Mouse (Mus musculus): ENCODE data around the gene Padi4. TPM values are rescaled to one million over a fixed set of nuclear protein-coding genes. Genes with fewer than 3 reads are reported as not detected.

Gene Padi4
- 1.7 and 2.8 TPM in 2 replicates for polyA plus RNA-seq (2015; fragmentation: Nextera tagmentation; extraction: Ambion mirVana)

- ATAC-seq (ENCODE audit: insufficient read depth, low FRiP score, low read depth): no peak
- H3K27me3 ChIP-seq (replicated peaks): no peaks in the 10 kb centered on the region
- H3K9me3 ChIP-seq: no peaks in the 10 kb centered on the region
- H3K4me2 ChIP-seq: no peak within 1 kb of the TSS
- H3K4me3 ChIP-seq (replicated peaks): no peak within 1 kb of the TSS
- WGBS: 76% methylated on average over 21 of the region's 21 CpGs
- H3K9ac ChIP-seq: no peak within 1 kb of the TSS
- 0 out of 2 replicates have a peak, but pooled peaks cover 4% of the 10 kb centered on the region for H3K4me1 ChIP-seq
- no peaks in the 10 kb centered on the region for H3K36me3 ChIP-seq
- H3K27ac ChIP-seq: no peak within 1 kb of the TSS
Observed at GRCm38 (mm10) chr4:140774025-140774800, at the start of gene Padi4. Gene Padi4 (minus strand): TSS chr4:140774236.

- H3K4me2 ChIP-seq: no peak overlapping the region
- H3K27ac ChIP-seq: no peak overlapping the region
- H3K9ac ChIP-seq: no peak overlapping the region
- no peaks in the 10 kb centered on the region for H3K36me3 ChIP-seq
- no peaks in the 10 kb centered on the region for H3K9me3 ChIP-seq
- 65% methylated on average over 5 of the region's 5 CpGs for WGBS
- no peaks in the 10 kb centered on the region for H3K27me3 ChIP-seq (replicated peaks)
- no peak for ATAC-seq (ENCODE audit: insufficient read depth, low FRiP score, low read depth)
- no peaks in the 10 kb centered on the region for H3K4me1 ChIP-seq
- H3K4me3 ChIP-seq (replicated peaks): no peak overlapping the region
Observed at GRCm38 (mm10) chr4:140821988-140822387, 48.0 kb upstream of the Padi4 start.

- H3K4me3 ChIP-seq (replicated peaks): no peak overlapping the region
- no peak for ATAC-seq (ENCODE audit: insufficient read depth, low FRiP score, low read depth)
- H3K9me3 ChIP-seq: no peaks in the 10 kb centered on the region
- H3K4me1 ChIP-seq: peaks cover 31% of the 10 kb centered on the region
- H3K27ac ChIP-seq: no peak overlapping the region
- no peaks in the 10 kb centered on the region for H3K27me3 ChIP-seq (replicated peaks)
- WGBS: 92% methylated on average over 8 of the region's 8 CpGs
- H3K9ac ChIP-seq: no peak overlapping the region
- H3K36me3 ChIP-seq: no peaks in the 10 kb centered on the region
- H3K4me2 ChIP-seq: no peak overlapping the region
Observed at GRCm38 (mm10) chr4:140817413-140817812, 43.4 kb upstream of the Padi4 start.

- Histone ChIP-seq H3K9ac (no peak overlapping the region), H3K4me3 (replicated peaks) (no peak overlapping the region), H3K27me3 (replicated peaks) (no peaks in the 10 kb centered on the region; the same call in 1 of the 2 replicates), H3K4me2 (no peak overlapping the region), H3K9me3 (no peaks in the 10 kb centered on the region), H3K27ac (0 out of 2 replicates have a peak overlapping the region, but pooled peaks have one; percentile 9), H3K36me3 (no peaks in the 10 kb centered on the region), H3K4me1 (peaks cover 33% of the 10 kb centered on the region)
- ATAC-seq (ENCODE audit: insufficient read depth, low FRiP score, low read depth): peak; percentile 37; the same call in 1 of the 2 replicates
- WGBS: 36% methylated on average over 10 of the region's 10 CpGs
Observed at GRCm38 (mm10) chr4:140815996-140816917, 42.2 kb upstream of the Padi4 start.

GRCm38 (mm10) chr4:140815496-140815895, 41.5 kb upstream of the Padi4 start:
- no peak overlapping the region for H3K4me2 ChIP-seq
- H3K4me1 ChIP-seq: peaks cover 33% of the 10 kb centered on the region
- no peak overlapping the region for H3K4me3 ChIP-seq (replicated peaks)
- 58% methylated on average over 5 of the region's 5 CpGs for WGBS
- H3K27ac ChIP-seq: no peak overlapping the region
- H3K27me3 ChIP-seq (replicated peaks): no peaks in the 10 kb centered on the region; the same call in 1 of the 2 replicates
- no peak overlapping the region for H3K9ac ChIP-seq
- H3K36me3 ChIP-seq: no peaks in the 10 kb centered on the region
- no peak for ATAC-seq (ENCODE audit: insufficient read depth, low FRiP score, low read depth)
- no peaks in the 10 kb centered on the region for H3K9me3 ChIP-seq

- 25% methylated on average over 36 of the region's 36 CpGs for WGBS
- H3K4me2 ChIP-seq: peak overlapping the region; percentile 76
- peak; percentile 64 for ATAC-seq (ENCODE audit: insufficient read depth, low FRiP score, low read depth)
- no peaks in the 10 kb centered on the region for H3K36me3 ChIP-seq
- H3K4me3 ChIP-seq (replicated peaks): peak overlapping the region; percentile 41
- H3K4me1 ChIP-seq: peaks cover 33% of the 10 kb centered on the region
- H3K9me3 ChIP-seq: no peaks in the 10 kb centered on the region
- no peak overlapping the region for H3K27ac ChIP-seq
- H3K9ac ChIP-seq: no peak overlapping the region
- no peaks in the 10 kb centered on the region; the same call in 1 of the 2 replicates for H3K27me3 ChIP-seq (replicated peaks)
Observed at GRCm38 (mm10) chr4:140814241-140815225, 40.5 kb upstream of the Padi4 start.

GRCm38 (mm10) chr4:140813358-140814185, 39.5 kb upstream of the Padi4 start:
- 24% methylated on average over 13 of the region's 13 CpGs for whole genome bisulfite sequencing
- no peak for ATAC-seq (ENCODE audit: insufficient read depth, low FRiP score, low read depth)

GRCm38 (mm10) chr4:140812609-140813008, 38.6 kb upstream of the Padi4 start:
- Histone ChIP-seq H3K4me2 (no peak overlapping the region), H3K4me1 (peaks cover 33% of the 10 kb centered on the region), H3K4me3 (replicated peaks) (no peak overlapping the region), H3K36me3 (no peaks in the 10 kb centered on the region), H3K9me3 (no peaks in the 10 kb centered on the region), H3K9ac (no peak overlapping the region), H3K27me3 (replicated peaks) (no peaks in the 10 kb centered on the region; the same call in 1 of the 2 replicates), H3K27ac (no peak overlapping the region)
- no peak for ATAC-seq (ENCODE audit: insufficient read depth, low FRiP score, low read depth)
- WGBS: 22% methylated on average over 11 of the region's 14 CpGs

More at GRCm38 (mm10) chr4:140813358-140814185, 39.5 kb upstream of the Padi4 start:
- H3K4me2 ChIP-seq: peak overlapping the region; percentile 76
- H3K4me3 ChIP-seq (replicated peaks): peak overlapping the region; percentile 41
- H3K27me3 ChIP-seq (replicated peaks): no peaks in the 10 kb centered on the region; the same call in 1 of the 2 replicates
- H3K27ac ChIP-seq: no peak overlapping the region
- no peaks in the 10 kb centered on the region for H3K9me3 ChIP-seq
- no peaks in the 10 kb centered on the region for H3K36me3 ChIP-seq
- H3K9ac ChIP-seq: no peak overlapping the region
- peaks cover 33% of the 10 kb centered on the region for H3K4me1 ChIP-seq

- Histone ChIP-seq H3K9ac (no peak overlapping the region), H3K4me1 (peaks cover 33% of the 10 kb centered on the region), H3K9me3 (no peaks in the 10 kb centered on the region), H3K4me3 (replicated peaks) (no peak overlapping the region), H3K4me2 (no peak overlapping the region), H3K27ac (no peak overlapping the region), H3K27me3 (replicated peaks) (no peaks in the 10 kb centered on the region; the same call in 1 of the 2 replicates), H3K36me3 (no peaks in the 10 kb centered on the region)
- ATAC-seq (ENCODE audit: insufficient read depth, low FRiP score, low read depth): no peak
- WGBS: 49% methylated on average over 8 of the region's 8 CpGs
Observed at GRCm38 (mm10) chr4:140812191-140812590, 38.2 kb upstream of the Padi4 start.

GRCm38 (mm10) chr4:140810458-140811260, 36.6 kb upstream of the Padi4 start, which contains the start of gene Padi3:
Gene Padi3 (minus strand): TSS chr4:140810648.
- Histone ChIP-seq H3K27me3 (replicated peaks) (no peaks in the 10 kb centered on the region; the same call in 1 of the 2 replicates), H3K4me3 (replicated peaks) (no peak within 1 kb of the TSS), H3K27ac (no peak within 1 kb of the TSS), H3K4me2 (no peak within 1 kb of the TSS), H3K36me3 (no peaks in the 10 kb centered on the region), H3K9me3 (no peaks in the 10 kb centered on the region), H3K9ac (no peak within 1 kb of the TSS), H3K4me1 (peaks cover 27% of the 10 kb centered on the region)
- no peak for ATAC-seq (ENCODE audit: insufficient read depth, low FRiP score, low read depth)
- 68% methylated on average over 16 of the region's 16 CpGs for WGBS

All from stomach, embryonic 15.5 days (tissue).